Mouse (Mus musculus): ENCODE data around the gene Krt17.

GRCm38 (mm10) chr11:100259079-100259478 is 1.8 kb downstream of the Krt17 start:
- no peak for TF ChIP-seq CTCF (IDR thresholded peaks at IDR 0.05 in 2 of 3, conservative IDR thresholded peaks at IDR 0.05 in 1 of 3; ENCODE audit: control insufficient read depth in 1 of 3, insufficient read depth in 1 of 3, low read depth in 2 of 3, low read length in 3 of 3, poor library complexity in 1 of 3, severe bottlenecking in 1 of 3)
- no peak for TF ChIP-seq MAFK (IDR thresholded peaks at IDR 0.05; ENCODE audit: borderline replicate concordance, low read depth, low read length)
- no peak for TF ChIP-seq EP300 (IDR thresholded peaks at IDR 0.05; ENCODE audit: low read depth in 1 of 2, low read length in 2 of 2)
- TF ChIP-seq TCF12 (IDR thresholded peaks at IDR 0.05; ENCODE audit: low read depth, low read length), result no peak
- no peak for TF ChIP-seq BHLHE40 (IDR thresholded peaks at IDR 0.05; ENCODE audit: borderline replicate concordance, low read depth, low read length)
- no peak for TF ChIP-seq HCFC1 (IDR thresholded peaks at IDR 0.05; ENCODE audit: low read depth, low read length)
- TF ChIP-seq POLR2A (IDR thresholded peaks at IDR 0.05; ENCODE audit: control insufficient read depth in 1 of 2, insufficient read depth in 1 of 2, low read depth in 1 of 2, low read length in 2 of 2, poor library complexity in 1 of 2), result no peak
- TF ChIP-seq NRF1 (IDR thresholded peaks at IDR 0.05; ENCODE audit: insufficient read depth, low read depth, low read length, poor library complexity, severe bottlenecking), result no peak
- no peak for TF ChIP-seq GABPA (IDR thresholded peaks at IDR 0.05; ENCODE audit: low read depth, low read length)
- no peak for TF ChIP-seq KAT2A (conservative IDR thresholded peaks at IDR 0.05; ENCODE audit: low read depth, low read length)
- TF ChIP-seq TBP (IDR thresholded peaks at IDR 0.05; ENCODE audit: low read depth, low read length), result no peak

Data from MEL (cell line).